Mouse (Mus musculus) left cerebral cortex, adult 2 months (tissue): Measurements from ENCODE around the gene Tsc2. TPM values are rescaled to one million over a fixed set of nuclear protein-coding genes. Genes with fewer than 3 reads are reported as not detected.
A peak's percentile ranks its signal among the peaks of the same experiment; 100 is the strongest.

Experiments
- DNase-seq, 2 experiments: peaks; one replicate each; pipeline ENCODE4 v3.0.0; 2021 to 2022; ENCODE audit warnings: low spot score in 2 of 2, mixed read lengths in 1 of 2; ENCODE audit errors: extremely low spot score in 1 of 2
- H3K27ac ChIP-seq: fragments of 200-600 bp; 2 replicates; pipeline ENCODE4 v1.8.1; 2022
- H3K4me3 ChIP-seq: fragments of 200-600 bp; 2 replicates; pipeline ENCODE4 v1.8.1; 2022
- CTCF ChIP-seq: fragments of 200-600 bp; IDR thresholded peaks from 2 replicates; pipeline ENCODE4 v1.8.1; 2022; ENCODE audit warnings: antibody characterized with exemption, mild to moderate bottlenecking, moderate library complexity
- intact Hi-C: fragments of 180-260 bp; cut with DNase I; formaldehyde crosslinking; loops from one replicate; pipeline ENCODE4 v1.15.1; 2025
- total RNA-seq, 2 experiments: library from RNA; stranded (reverse); gene quantifications; 2 replicates each; pipeline ENCODE4 v1.2.3; 2021

Tsc2 gene
- total RNA-seq, 2 experiments from 2014 or later, result 140 to 159 TPM

DNA sequence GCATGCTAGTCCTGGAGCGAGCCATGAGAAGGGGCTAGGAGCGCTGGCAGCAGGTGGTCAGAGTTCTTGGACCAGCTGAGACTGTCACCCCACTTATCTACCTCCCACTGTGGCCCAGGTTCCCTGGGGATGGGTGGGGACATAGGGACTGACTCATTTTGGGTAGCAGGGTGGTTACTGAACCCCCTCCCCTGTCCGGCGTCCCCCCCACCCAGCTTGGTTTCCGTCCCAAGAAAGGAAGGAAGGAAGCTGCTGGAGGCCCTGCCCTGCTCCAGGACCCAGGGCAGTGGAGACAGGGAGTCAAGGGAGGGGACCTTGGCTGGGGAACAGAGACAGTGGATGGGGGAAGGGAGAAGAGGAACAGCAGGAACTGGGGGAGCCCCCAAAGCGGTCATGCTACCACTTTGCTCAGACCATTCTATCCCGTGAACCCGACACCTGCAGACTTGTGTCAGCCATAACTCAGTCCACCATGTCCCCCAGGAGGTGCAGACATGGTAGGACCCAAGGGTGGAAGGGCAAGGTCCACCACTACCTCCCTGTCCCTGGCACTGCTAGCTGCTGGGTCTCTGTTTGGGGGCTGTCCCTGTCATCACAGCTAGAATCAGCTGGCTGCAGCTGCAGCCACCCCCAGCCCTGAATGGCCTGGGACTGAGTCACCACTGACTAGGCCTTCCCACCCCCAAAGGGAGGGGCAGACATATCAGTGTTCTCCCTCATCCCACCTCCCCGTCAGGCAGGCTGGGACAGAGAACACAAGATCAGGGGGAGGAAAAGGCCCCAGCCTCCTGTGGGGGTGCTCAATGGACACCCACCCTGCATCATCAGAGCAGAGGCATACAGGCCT, 12.7 kb upstream of the Tsc2 start:
- intact Hi-C loops, result no loop called here
- no peak for TF ChIP-seq CTCF
- peak in 1 of 2 experiments; percentile 29 for DNase-seq
- peak overlapping the region; percentile 85 for H3K27ac ChIP-seq
- H3K4me3 ChIP-seq, result peak overlapping the region; percentile 28; the same call in 1 of the 2 replicates

DNA sequence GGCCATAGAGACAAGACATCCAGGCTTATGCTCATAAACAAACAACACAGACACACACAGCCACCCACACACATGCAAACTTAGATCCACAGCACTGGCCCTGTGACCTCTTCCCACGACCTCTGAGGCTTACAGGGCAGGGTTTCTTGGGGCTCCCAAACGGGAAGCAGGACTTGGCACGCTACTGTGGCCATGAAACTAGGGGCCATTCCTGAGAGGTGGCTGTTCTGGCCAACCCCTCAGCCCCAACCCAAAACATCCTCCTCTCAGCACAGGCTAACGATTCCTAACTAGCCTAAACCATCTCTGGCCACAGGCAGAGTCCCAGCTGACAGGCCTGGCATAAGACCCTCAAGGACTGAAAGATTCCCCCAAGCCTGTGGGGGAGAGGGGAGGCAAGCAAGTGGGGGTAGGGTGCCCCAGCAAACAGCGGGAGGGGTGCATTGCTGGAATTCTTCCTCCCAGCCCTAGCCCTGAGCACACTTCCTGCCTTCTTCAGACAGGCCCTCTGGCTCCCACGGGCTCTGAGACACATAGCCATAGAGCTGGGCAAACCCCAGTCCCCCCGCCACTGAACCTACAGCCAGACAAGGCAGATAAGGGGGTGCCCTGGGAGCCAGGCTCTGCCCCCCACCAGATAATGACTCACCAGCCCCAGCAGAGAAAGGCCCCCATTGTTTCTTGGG, 11.7 kb upstream of the Tsc2 start:
- intact Hi-C loops, result no loop called here
- no peak for TF ChIP-seq CTCF

DNA sequence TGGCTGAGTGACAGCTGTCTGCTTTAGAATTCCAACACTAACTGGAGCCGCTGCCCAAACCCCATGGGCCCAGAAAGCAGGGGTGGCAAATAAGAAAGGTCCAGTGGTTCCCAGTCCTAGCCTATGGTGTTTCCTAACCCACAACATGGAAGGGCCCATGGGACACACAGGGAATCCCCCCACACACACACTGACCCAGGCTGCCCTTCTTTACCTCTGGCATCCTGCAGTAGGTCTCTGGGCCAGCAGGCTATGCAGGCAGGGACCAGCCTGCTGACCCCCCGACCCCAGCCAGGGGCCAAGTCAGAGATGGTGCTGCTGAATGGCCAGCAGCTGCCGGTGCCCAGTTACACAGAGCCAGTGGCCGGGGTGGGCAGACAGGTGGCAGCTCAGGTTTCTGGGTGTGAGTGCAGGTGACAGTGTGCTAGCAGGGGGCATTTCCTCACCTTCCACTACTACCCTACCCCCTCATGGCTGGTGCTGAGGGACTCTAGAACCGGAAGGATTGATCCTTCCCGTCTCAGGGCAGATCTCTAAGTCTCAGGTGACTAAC, 10.4 kb upstream of the Tsc2 start:
- H3K27ac ChIP-seq, result peak overlapping the region; percentile 85; the same call in 1 of the 2 replicates
- intact Hi-C loops, result no loop called here
- no peak for TF ChIP-seq CTCF
- no peak for DNase-seq
- peak overlapping the region; percentile 7; the same call in 1 of the 2 replicates for H3K4me3 ChIP-seq

More for the DNA sequence above, 11.7 kb upstream of the Tsc2 start:
- DNase-seq, result no peak
- H3K27ac ChIP-seq, result peak overlapping the region; percentile 85
- peak overlapping the region; percentile 28 for H3K4me3 ChIP-seq

DNA sequence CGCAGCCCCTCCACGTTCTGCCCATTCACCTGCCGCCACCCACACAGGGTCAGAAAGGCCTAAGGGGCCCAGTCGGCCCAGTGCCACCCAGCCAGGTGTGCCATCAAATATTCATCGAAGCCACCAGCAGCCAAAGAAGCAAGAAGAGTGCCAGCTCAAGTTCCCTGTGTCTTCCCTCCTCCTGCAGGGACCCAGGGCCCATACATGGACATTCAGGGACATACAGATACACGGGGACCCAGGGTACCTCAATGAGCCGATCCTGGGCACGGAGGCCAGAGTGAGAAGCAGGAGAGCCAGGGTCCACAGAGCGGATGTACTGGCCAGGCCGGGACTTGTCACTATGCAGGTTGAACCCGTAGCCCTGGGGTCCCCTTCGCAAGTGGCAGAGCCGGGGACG, 9.5 kb upstream of the Tsc2 start:
- intact Hi-C loops, result no loop called here
- no peak for TF ChIP-seq CTCF
- DNase-seq, result no peak
- Histone ChIP-seq H3K27ac (no peak overlapping the region), H3K4me3 (no peak overlapping the region)

GRCm38 (mm10) chr17:24640581-24640980, 8.2 kb upstream of the Tsc2 start:
- H3K27ac ChIP-seq, result no peak overlapping the region
- H3K4me3 ChIP-seq, result no peak overlapping the region
- no peak for DNase-seq
- no peak for TF ChIP-seq CTCF
- intact Hi-C loops, result no loop called here

- intact Hi-C loops, result no loop called here
- no peak overlapping the region for H3K27ac ChIP-seq
- TF ChIP-seq CTCF, result no peak
- no peak overlapping the region for H3K4me3 ChIP-seq
- no peak for DNase-seq
Measured at GRCm38 (mm10) chr17:24640119-24640518, 7.7 kb upstream of the Tsc2 start.

- Histone ChIP-seq H3K27ac (no peak overlapping the region), H3K4me3 (no peak overlapping the region)
- intact Hi-C loops, result no loop called here
- DNase-seq, result no peak
- TF ChIP-seq CTCF, result no peak
Measured at GRCm38 (mm10) chr17:24639571-24639988, 7.2 kb upstream of the Tsc2 start.

- no peak for DNase-seq
- Histone ChIP-seq H3K4me3 (no peak overlapping the region), H3K27ac (no peak overlapping the region)
- intact Hi-C loops, result no loop called here
- TF ChIP-seq CTCF, result no peak
Measured at GRCm38 (mm10) chr17:24638840-24639239, 6.4 kb upstream of the Tsc2 start.

DNA sequence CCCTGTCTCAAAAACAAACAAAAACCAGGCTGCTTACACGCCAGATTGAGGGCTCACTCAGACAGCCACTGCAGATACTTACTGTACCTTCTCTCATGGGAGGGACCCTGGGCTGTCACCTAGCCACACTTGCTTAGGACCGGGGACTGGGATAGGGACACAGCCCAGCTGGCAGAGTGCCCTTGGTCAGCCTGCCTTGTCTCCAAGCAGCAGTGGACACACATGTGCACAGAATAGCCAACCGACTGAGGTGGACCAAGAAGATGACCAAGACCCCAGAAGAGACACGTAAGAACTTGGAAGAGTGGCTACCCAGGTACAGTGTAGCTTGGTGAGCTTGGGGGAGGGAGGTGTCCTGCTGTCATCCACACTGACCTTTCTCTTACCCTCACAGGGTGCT, 5.8 kb upstream of the Tsc2 start:
- intact Hi-C loops, result no loop called here
- no peak for DNase-seq
- TF ChIP-seq CTCF, result no peak
- Histone ChIP-seq H3K27ac (no peak overlapping the region), H3K4me3 (no peak overlapping the region)

- DNase-seq, result no peak
Measured at GRCm38 (mm10) chr17:24636781-24637481, 4.5 kb upstream of the Tsc2 start.

GRCm38 (mm10) chr17:24635694-24636093, 3.3 kb upstream of the Tsc2 start:
- intact Hi-C loops, result no loop called here
- TF ChIP-seq CTCF, result no peak
- Histone ChIP-seq H3K4me3 (no peak overlapping the region), H3K27ac (peak overlapping the region; percentile 44)
- DNase-seq, result no peak

More at GRCm38 (mm10) chr17:24636781-24637481, 4.5 kb upstream of the Tsc2 start:
- Histone ChIP-seq H3K27ac (no peak overlapping the region), H3K4me3 (no peak overlapping the region)
- intact Hi-C loops, result no loop called here
- TF ChIP-seq CTCF, result no peak

- TF ChIP-seq CTCF, result no peak
- Histone ChIP-seq H3K27ac (peak overlapping the region; percentile 44), H3K4me3 (no peak overlapping the region)
- intact Hi-C loops, result no loop called here
- peak in 1 of 2 experiments; percentile 62 for DNase-seq
Measured at GRCm38 (mm10) chr17:24635024-24635423, 2.6 kb upstream of the Tsc2 start.
